Mouse (Mus musculus): ENCODE measurements around the gene Slc25a47. TPM values are rescaled to one million over a fixed set of nuclear protein-coding genes. Genes with fewer than 3 reads are reported as not detected.

The Slc25a47 gene
- polyA plus RNA-seq, 1 experiment from 2014 or later, result 10.0 TPM

GRCm38 (mm10) chr12:108830358-108830757 lies 5.5 kb upstream of the Slc25a47 start:
- ATAC-seq (replicated peaks; ENCODE audit: low FRiP score), result no peak
- DNase-seq (ENCODE audit: low spot score), result peak; percentile 38
- no peak overlapping the region for H3K4me2 ChIP-seq (ENCODE audit: low read depth, low read length, severe bottlenecking)
- WGBS, result 89% methylated on average over 6 of the region's 6 CpGs
- H3K27ac ChIP-seq (ENCODE audit: low read depth, low read length), result no peak overlapping the region
- H3K9me3 ChIP-seq (ENCODE audit: control insufficient read depth, low read length), result no peaks in the 10 kb centered on the region
- H3K4me3 ChIP-seq (ENCODE audit: low read depth, low read length), result no peak overlapping the region
- no peak overlapping the region for H3K9ac ChIP-seq (ENCODE audit: low read length)
- H3K36me3 ChIP-seq (ENCODE audit: control insufficient read depth, insufficient read depth, low read length), result no peaks in the 10 kb centered on the region; the same call in 1 of the 2 replicates
- peaks cover 4% of the 10 kb centered on the region; the same call in 1 of the 2 replicates for H3K4me1 ChIP-seq (replicated peaks; ENCODE audit: control insufficient read depth, insufficient read depth, low read length)
- no peaks in the 10 kb centered on the region for H3K27me3 ChIP-seq (ENCODE audit: control insufficient read depth, insufficient read depth, low read length)

- Histone ChIP-seq H3K4me3 (ENCODE audit: low read depth, low read length) (no peak overlapping the region), H3K4me1 (replicated peaks; ENCODE audit: control insufficient read depth, insufficient read depth, low read length) (peaks cover 8% of the 10 kb centered on the region; the same call in 1 of the 2 replicates), H3K36me3 (ENCODE audit: control insufficient read depth, insufficient read depth, low read length) (no peaks in the 10 kb centered on the region; the same call in 1 of the 2 replicates), H3K9ac (ENCODE audit: low read length) (no peak overlapping the region), H3K27me3 (ENCODE audit: control insufficient read depth, insufficient read depth, low read length) (no peaks in the 10 kb centered on the region), H3K27ac (ENCODE audit: low read depth, low read length) (no peak overlapping the region), H3K9me3 (ENCODE audit: control insufficient read depth, low read length) (no peaks in the 10 kb centered on the region), H3K4me2 (ENCODE audit: low read depth, low read length, severe bottlenecking) (no peak overlapping the region)
- DNase-seq (ENCODE audit: low spot score) (peak; percentile 47), ATAC-seq (replicated peaks; ENCODE audit: low FRiP score) (no peak)
- 66% methylated on average over 9 of the region's 9 CpGs for WGBS
Observed at GRCm38 (mm10) chr12:108831966-108832643, 3.7 kb upstream of the Slc25a47 start.

GRCm38 (mm10) chr12:108832851-108833250 lies 3.0 kb upstream of the Slc25a47 start:
- H3K27ac ChIP-seq (ENCODE audit: low read depth, low read length), result no peak overlapping the region
- no peak for ATAC-seq (replicated peaks; ENCODE audit: low FRiP score)
- no peaks in the 10 kb centered on the region for H3K27me3 ChIP-seq (ENCODE audit: control insufficient read depth, insufficient read depth, low read length)
- 93% methylated on average over 8 of the region's 8 CpGs for WGBS
- H3K36me3 ChIP-seq (ENCODE audit: control insufficient read depth, insufficient read depth, low read length), result no peaks in the 10 kb centered on the region; the same call in 1 of the 2 replicates
- no peak overlapping the region for H3K4me2 ChIP-seq (ENCODE audit: low read depth, low read length, severe bottlenecking)
- H3K9me3 ChIP-seq (ENCODE audit: control insufficient read depth, low read length), result no peaks in the 10 kb centered on the region
- no peak for DNase-seq (ENCODE audit: low spot score)
- H3K4me3 ChIP-seq (ENCODE audit: low read depth, low read length), result no peak overlapping the region
- peaks cover 15% of the 10 kb centered on the region; the same call in 1 of the 2 replicates for H3K4me1 ChIP-seq (replicated peaks; ENCODE audit: control insufficient read depth, insufficient read depth, low read length)
- H3K9ac ChIP-seq (ENCODE audit: low read length), result no peak overlapping the region

GRCm38 (mm10) chr12:108833408-108833807 lies 2.4 kb upstream of the Slc25a47 start:
- ATAC-seq (replicated peaks; ENCODE audit: low FRiP score) (no peak), DNase-seq (ENCODE audit: low spot score) (no peak)
- H3K36me3 ChIP-seq (ENCODE audit: control insufficient read depth, insufficient read depth, low read length), result no peaks in the 10 kb centered on the region
- no peaks in the 10 kb centered on the region for H3K9me3 ChIP-seq (ENCODE audit: control insufficient read depth, low read length)
- H3K4me3 ChIP-seq (ENCODE audit: low read depth, low read length), result no peak overlapping the region
- no peak overlapping the region for H3K4me2 ChIP-seq (ENCODE audit: low read depth, low read length, severe bottlenecking)
- H3K9ac ChIP-seq (ENCODE audit: low read length), result no peak overlapping the region
- H3K4me1 ChIP-seq (replicated peaks; ENCODE audit: control insufficient read depth, insufficient read depth, low read length), result peaks cover 20% of the 10 kb centered on the region; the same call in 1 of the 2 replicates
- no peak overlapping the region for H3K27ac ChIP-seq (ENCODE audit: low read depth, low read length)
- no peaks in the 10 kb centered on the region for H3K27me3 ChIP-seq (ENCODE audit: control insufficient read depth, insufficient read depth, low read length)
- 91% methylated on average over 3 of the region's 3 CpGs for WGBS

- H3K9me3 ChIP-seq (ENCODE audit: control insufficient read depth, low read length), result no peaks in the 10 kb centered on the region
- H3K4me2 ChIP-seq (ENCODE audit: low read depth, low read length, severe bottlenecking), result no peak overlapping the region; the same call in 1 of the 2 replicates
- 85% methylated on average over 3 of the region's 3 CpGs for WGBS
- no peaks in the 10 kb centered on the region for H3K36me3 ChIP-seq (ENCODE audit: control insufficient read depth, insufficient read depth, low read length)
- no peaks in the 10 kb centered on the region for H3K27me3 ChIP-seq (ENCODE audit: control insufficient read depth, insufficient read depth, low read length)
- H3K27ac ChIP-seq (ENCODE audit: low read depth, low read length), result no peak overlapping the region
- H3K4me1 ChIP-seq (replicated peaks; ENCODE audit: control insufficient read depth, insufficient read depth, low read length), result peaks cover 20% of the 10 kb centered on the region; the same call in 1 of the 2 replicates
- DNase-seq (ENCODE audit: low spot score), result no peak
- H3K9ac ChIP-seq (ENCODE audit: low read length), result no peak overlapping the region
- ATAC-seq (replicated peaks; ENCODE audit: low FRiP score), result no peak
- H3K4me3 ChIP-seq (ENCODE audit: low read depth, low read length), result no peak overlapping the region
Observed at GRCm38 (mm10) chr12:108834337-108834736, 1.5 kb upstream of the Slc25a47 start.

- no peaks in the 10 kb centered on the region for H3K9me3 ChIP-seq (ENCODE audit: control insufficient read depth, low read length)
- peaks cover 20% of the 10 kb centered on the region; the same call in 1 of the 2 replicates for H3K4me1 ChIP-seq (replicated peaks; ENCODE audit: control insufficient read depth, insufficient read depth, low read length)
- peak overlapping the region; percentile 97 for H3K4me2 ChIP-seq (ENCODE audit: low read depth, low read length, severe bottlenecking)
- WGBS, result 42% methylated on average over 5 of the region's 5 CpGs
- no peaks in the 10 kb centered on the region for H3K36me3 ChIP-seq (ENCODE audit: control insufficient read depth, insufficient read depth, low read length)
- H3K27ac ChIP-seq (ENCODE audit: low read depth, low read length), result no peak overlapping the region
- DNase-seq (ENCODE audit: low spot score) (no peak), ATAC-seq (replicated peaks; ENCODE audit: low FRiP score) (no peak)
- no peaks in the 10 kb centered on the region for H3K27me3 ChIP-seq (ENCODE audit: control insufficient read depth, insufficient read depth, low read length)
- peak overlapping the region; percentile 63 for H3K4me3 ChIP-seq (ENCODE audit: low read depth, low read length)
- no peak overlapping the region for H3K9ac ChIP-seq (ENCODE audit: low read length)
Observed at GRCm38 (mm10) chr12:108834786-108835185, 1.1 kb upstream of the Slc25a47 start.

- peaks cover 20% of the 10 kb centered on the region; the same call in 1 of the 2 replicates for H3K4me1 ChIP-seq (replicated peaks; ENCODE audit: control insufficient read depth, insufficient read depth, low read length)
- peak overlapping the region; percentile 97 for H3K4me2 ChIP-seq (ENCODE audit: low read depth, low read length, severe bottlenecking)
- no peaks in the 10 kb centered on the region for H3K36me3 ChIP-seq (ENCODE audit: control insufficient read depth, insufficient read depth, low read length)
- H3K9ac ChIP-seq (ENCODE audit: low read length), result peak overlapping the region; percentile 77
- H3K27ac ChIP-seq (ENCODE audit: low read depth, low read length), result no peak overlapping the region
- no peaks in the 10 kb centered on the region for H3K9me3 ChIP-seq (ENCODE audit: control insufficient read depth, low read length)
- H3K27me3 ChIP-seq (ENCODE audit: control insufficient read depth, insufficient read depth, low read length), result no peaks in the 10 kb centered on the region
- peak; percentile 25 for ATAC-seq (replicated peaks; ENCODE audit: low FRiP score)
- peak overlapping the region; percentile 63 for H3K4me3 ChIP-seq (ENCODE audit: low read depth, low read length)
- DNase-seq (ENCODE audit: low spot score), result no peak
- 2% methylated on average over 51 of the region's 51 CpGs for WGBS
Observed at GRCm38 (mm10) chr12:108835208-108835839, 522 bp upstream of the Slc25a47 start.

- H3K27me3 ChIP-seq (ENCODE audit: control insufficient read depth, insufficient read depth, low read length), result no peaks in the 10 kb centered on the region
- peak overlapping the region; percentile 61 for H3K4me2 ChIP-seq (ENCODE audit: low read depth, low read length, severe bottlenecking)
- ATAC-seq (replicated peaks; ENCODE audit: low FRiP score) (no peak), DNase-seq (ENCODE audit: low spot score) (no peak)
- WGBS, result 62% methylated on average over 7 of the region's 7 CpGs
- H3K36me3 ChIP-seq (ENCODE audit: control insufficient read depth, insufficient read depth, low read length), result peaks cover 3% of the 10 kb centered on the region; the same call in 1 of the 2 replicates
- peaks cover 20% of the 10 kb centered on the region; the same call in 1 of the 2 replicates for H3K4me1 ChIP-seq (replicated peaks; ENCODE audit: control insufficient read depth, insufficient read depth, low read length)
- H3K9me3 ChIP-seq (ENCODE audit: control insufficient read depth, low read length), result no peaks in the 10 kb centered on the region
- H3K4me3 ChIP-seq (ENCODE audit: low read depth, low read length), result peak overlapping the region; percentile 63
- H3K9ac ChIP-seq (ENCODE audit: low read length), result peak overlapping the region; percentile 67
- H3K27ac ChIP-seq (ENCODE audit: low read depth, low read length), result no peak overlapping the region
Observed at GRCm38 (mm10) chr12:108836722-108837121, 876 bp downstream of the Slc25a47 start.
